In the genomic region with DNA sequence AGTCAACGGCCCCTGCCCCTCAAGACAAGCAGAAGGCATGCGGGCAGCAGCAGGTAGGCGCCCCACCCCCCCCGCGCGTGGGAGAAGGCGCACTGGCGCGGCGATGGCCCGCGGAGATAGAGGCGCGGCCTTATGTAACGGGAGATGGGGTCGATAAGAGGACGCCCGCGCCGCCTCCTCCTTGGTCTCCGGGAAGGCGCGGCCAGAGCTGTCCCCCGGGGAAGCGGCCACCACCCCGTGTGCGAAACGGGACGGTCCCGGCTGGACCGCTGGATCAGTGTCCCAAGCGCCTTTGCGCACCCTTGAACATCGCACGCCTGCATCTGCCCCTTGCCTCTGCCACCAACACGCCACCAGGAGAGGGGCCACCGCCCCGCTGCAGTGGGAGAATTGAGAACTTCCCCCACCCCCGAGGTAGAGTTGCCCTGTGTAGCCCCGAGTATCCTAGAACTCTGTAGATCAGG, we compare ENCODE assay signal across 10 mouse cellular contexts. TPM values are rescaled to one million over a fixed set of nuclear protein-coding genes. Genes with fewer than 3 reads are reported as not detected.
DNase-seq lines count a peak whose midpoint lies in the region; ATAC-seq and TF ChIP-seq lines count a peak whose summit lies in the region.
"Had no signal": no experiment of that assay in that cellular context is flagged by ENCODE, and none has a peak within 500 bp of the region (broad histone marks: within the 10 kb centered on the region; RNA-seq: fewer than 3 reads in every experiment).

No protein-coding gene starts in this region.

- H3K4me2 ChIP-seq in kidney, embryonic 15.5 days = peak overlapping the region; percentile 82
- H3K4me2 ChIP-seq in hindbrain, embryonic 16.5 days (ENCODE audit: low read length) = peak overlapping the region; percentile 79

- no peak overlapping the region for H3K27ac ChIP-seq in kidney, embryonic 15.5 days
- no peak overlapping the region for H3K27ac ChIP-seq in MEL (ENCODE audit: control insufficient read depth, low read depth, low read length)
- no peak overlapping the region for H3K27ac ChIP-seq in hindbrain, embryonic 16.5 days (ENCODE audit: low read depth, low read length)
- H3K27ac ChIP-seq in small intestine, adult 2 months (ENCODE audit: insufficient read depth, low read depth, low read length) = no peak overlapping the region

- H3K27me3 ChIP-seq in kidney, embryonic 15.5 days = peaks cover 35% of the 10 kb centered on the region
- no peaks in the 10 kb centered on the region for H3K27me3 ChIP-seq in MEL (ENCODE audit: control insufficient read depth in 1 of 2, insufficient read depth in 2 of 2, low read length in 2 of 2)
- H3K27me3 ChIP-seq in hindbrain, embryonic 16.5 days (replicated peaks; ENCODE audit: control insufficient read depth, insufficient read depth, low read length) = peaks cover 9% of the 10 kb centered on the region
- peaks cover 19% of the 10 kb centered on the region for H3K27me3 ChIP-seq in small intestine, adult 2 months (ENCODE audit: control insufficient read depth, insufficient read depth, low read length)

- ATAC-seq in kidney, embryonic 15.5 days (replicated peaks; ENCODE audit: low FRiP score) = peak; percentile 55
- ATAC-seq in hindbrain, embryonic 16.5 days = no peak

- 1% methylated on average over 40 of the region's 40 CpGs for WGBS in kidney, embryonic 15.5 days
- 2% methylated on average over 25 of the region's 40 CpGs for WGBS in hindbrain, embryonic 16.5 days
- WGBS in small intestine, adult 2 months = 2% methylated on average over 40 of the region's 40 CpGs

- H3K36me3 ChIP-seq in kidney, embryonic 15.5 days = no peaks in the 10 kb centered on the region
- peaks cover 0 to 25% of the 10 kb centered on the region in 2 experiments; a peak in 2 of 4 replicates for H3K36me3 ChIP-seq in MEL (ENCODE audit: control insufficient read depth in 1 of 2, insufficient read depth in 2 of 2, low read length in 2 of 2)
- no peaks in the 10 kb centered on the region for H3K36me3 ChIP-seq in hindbrain, embryonic 16.5 days (ENCODE audit: control insufficient read depth, insufficient read depth, low read length)
- no peaks in the 10 kb centered on the region for H3K36me3 ChIP-seq in small intestine, adult 2 months (ENCODE audit: control insufficient read depth, insufficient read depth, low read length)

- H3K79me2 ChIP-seq in MEL (ENCODE audit: control insufficient read depth, insufficient read depth, low read length, poor library complexity) = no peaks in the 10 kb centered on the region

- TF ChIP-seq CTCF in MEL (IDR thresholded peaks at IDR 0.05 in 2 of 3, conservative IDR thresholded peaks at IDR 0.05 in 1 of 3; ENCODE audit: control insufficient read depth in 1 of 3, insufficient read depth in 1 of 3, low read depth in 2 of 3, low read length in 3 of 3, poor library complexity in 1 of 3, severe bottlenecking in 1 of 3) = no peak
- no peak for TF ChIP-seq CTCF in small intestine, adult 2 months (IDR thresholded peaks at IDR 0.05; ENCODE audit: extremely low read depth, insufficient read length, insufficient replicate concordance, low read depth, low read length)

- peak overlapping the region; percentile 24; the same call in 1 of the 2 replicates for H3K9ac ChIP-seq in kidney, embryonic 15.5 days
- peak overlapping the region; percentile 39 for H3K9ac ChIP-seq in MEL (ENCODE audit: control insufficient read depth, low read depth, low read length, poor library complexity, severe bottlenecking)
- peak overlapping the region; percentile 55 for H3K9ac ChIP-seq in hindbrain, embryonic 16.5 days (ENCODE audit: low read depth, low read length)

- DNase-seq in kidney, adult 18-20 months = no peak
- DNase-seq in MEL (ENCODE audit: low read depth, low spot score) = no peak
- peak; percentile 39 for DNase-seq in embryo, embryonic 10.5 days (ENCODE audit: low spot score)
- peak; percentile 14 for DNase-seq in lung, postnatal 14 days
- DNase-seq in ovary, postnatal 10 days (ENCODE audit: low spot score) = no peak

- H3K9me3 ChIP-seq in kidney, embryonic 15.5 days (replicated peaks) = no peaks in the 10 kb centered on the region
- no peaks in the 10 kb centered on the region for H3K9me3 ChIP-seq in MEL (replicated peaks; ENCODE audit: insufficient read depth, low read length)
- H3K9me3 ChIP-seq in hindbrain, embryonic 16.5 days (ENCODE audit: control insufficient read depth, low read length) = no peaks in the 10 kb centered on the region

- peaks cover 18% of the 10 kb centered on the region for H3K4me1 ChIP-seq in kidney, embryonic 15.5 days
- peaks cover 26 to 36% of the 10 kb centered on the region in 2 experiments for H3K4me1 ChIP-seq in MEL (ENCODE audit: control insufficient read depth in 1 of 2, insufficient read depth in 2 of 2, low read length in 2 of 2)
- peaks cover 12% of the 10 kb centered on the region for H3K4me1 ChIP-seq in hindbrain, embryonic 16.5 days (ENCODE audit: control insufficient read depth, insufficient read depth, low read depth, low read length)
- peaks cover 5% of the 10 kb centered on the region; the same call in 1 of the 2 replicates for H3K4me1 ChIP-seq in small intestine, adult 2 months (ENCODE audit: control insufficient read depth, insufficient read depth, insufficient read length, low read length)

- TF ChIP-seq EP300 in MEL (IDR thresholded peaks at IDR 0.05; ENCODE audit: low read depth in 1 of 2, low read length in 2 of 2) = peak in 1 of 2 experiments; percentile 42; a peak in 1 of 4 replicates

- TF ChIP-seq POLR2A in MEL (IDR thresholded peaks at IDR 0.05; ENCODE audit: control insufficient read depth in 1 of 2, insufficient read depth in 1 of 2, low read depth in 1 of 2, low read length in 2 of 2, poor library complexity in 1 of 2) = no peak
- no peak for TF ChIP-seq POLR2A in small intestine, adult 2 months (IDR thresholded peaks at IDR 0.05; ENCODE audit: low read depth, low read length)

- TF ChIP-seq RAD21 in MEL (IDR thresholded peaks at IDR 0.05; ENCODE audit: low read depth, low read length) = no peak

- H3K4me3 ChIP-seq in kidney, embryonic 15.5 days (replicated peaks) = peak overlapping the region; percentile 42
- H3K4me3 ChIP-seq in MEL (ENCODE audit: control insufficient read depth in 1 of 2, insufficient read depth in 1 of 2, low read depth in 2 of 2, low read length in 2 of 2) = peak overlapping the region; percentile 36 to 67
- H3K4me3 ChIP-seq in hindbrain, embryonic 16.5 days (ENCODE audit: low read length) = peak overlapping the region; percentile 35
- H3K4me3 ChIP-seq in small intestine, adult 2 months (ENCODE audit: low read depth, low read length) = peak overlapping the region; percentile 47

TF ChIP-seq in MEL, 35 proteins besides CTCF, POLR2A, EP300 and RAD21:
- no peak for TF ChIP-seq ZKSCAN1 (IDR thresholded peaks at IDR 0.05; ENCODE audit: low read depth, low read length)
- no peak for TF ChIP-seq CHD1 (IDR thresholded peaks at IDR 0.05; ENCODE audit: low read depth, low read length)
- TF ChIP-seq POLR2AphosphoS2 (IDR thresholded peaks at IDR 0.05; ENCODE audit: low read length) = no peak
- no peak for TF ChIP-seq MXI1 (IDR thresholded peaks at IDR 0.05; ENCODE audit: low read depth, low read length)
- no peak for TF ChIP-seq NRF1 (IDR thresholded peaks at IDR 0.05; ENCODE audit: insufficient read depth, low read depth, low read length, poor library complexity, severe bottlenecking)
- TF ChIP-seq GATA1 (IDR thresholded peaks at IDR 0.05; ENCODE audit: low read depth, low read length) = peak; percentile 39; the same call in 1 of the 2 replicates
- no peak for TF ChIP-seq CHD2 (IDR thresholded peaks at IDR 0.05; ENCODE audit: low read length)
- no peak for TF ChIP-seq ETS1 (IDR thresholded peaks at IDR 0.05; ENCODE audit: low read depth, low read length)
- no peak for TF ChIP-seq NELFE (IDR thresholded peaks at IDR 0.05; ENCODE audit: low read depth, low read length)
- no peak for TF ChIP-seq HCFC1 (IDR thresholded peaks at IDR 0.05; ENCODE audit: low read depth, low read length)
- TF ChIP-seq UBTF (IDR thresholded peaks at IDR 0.05; ENCODE audit: borderline replicate concordance, insufficient read depth, low read depth, low read length) = no peak
- no peak for TF ChIP-seq MAFK (IDR thresholded peaks at IDR 0.05; ENCODE audit: borderline replicate concordance, low read depth, low read length)
- TF ChIP-seq SIN3A (IDR thresholded peaks at IDR 0.05; ENCODE audit: low read length) = peak; percentile 21; the same call in 1 of the 2 replicates
- TF ChIP-seq USF1 (IDR thresholded peaks at IDR 0.05; ENCODE audit: low read depth, low read length) = no peak
- 0 out of 2 replicates have a peak, but pooled peaks have one; percentile 1 for TF ChIP-seq RCOR1 (IDR thresholded peaks at IDR 0.05; ENCODE audit: low read depth, low read length)
- TF ChIP-seq E2F4 (IDR thresholded peaks at IDR 0.05; ENCODE audit: borderline replicate concordance, low read depth, low read length) = no peak
- TF ChIP-seq ZC3H11A (IDR thresholded peaks at IDR 0.05; ENCODE audit: low read depth, low read length) = no peak
- TF ChIP-seq POLR2AphosphoS5 (IDR thresholded peaks at IDR 0.05; ENCODE audit: borderline replicate concordance, low read depth, low read length) = no peak
- TF ChIP-seq KAT2A (conservative IDR thresholded peaks at IDR 0.05; ENCODE audit: low read depth, low read length) = no peak
- no peak for TF ChIP-seq MYB (IDR thresholded peaks at IDR 0.05; ENCODE audit: low read depth, low read length)
- TF ChIP-seq GABPA (IDR thresholded peaks at IDR 0.05; ENCODE audit: low read depth, low read length) = no peak
- TF ChIP-seq MAX (IDR thresholded peaks at IDR 0.05; ENCODE audit: low read length) = no peak
- no peak for TF ChIP-seq BHLHE40 (IDR thresholded peaks at IDR 0.05; ENCODE audit: borderline replicate concordance, low read depth, low read length)
- TF ChIP-seq SMC3 (IDR thresholded peaks at IDR 0.05; ENCODE audit: low read depth, low read length) = peak; percentile 2; the same call in 1 of the 2 replicates
- no peak for TF ChIP-seq ZNF384 (IDR thresholded peaks at IDR 0.05; ENCODE audit: low read depth, low read length)

RNA-seq across cellular contexts. Expression of a gene that starts 1.7 kb away (rescaled TPM):
- polyA plus RNA-seq in kidney, embryonic 15.5 days (2015; fragmentation: Nextera tagmentation; extraction: Ambion mirVana) = not detected in 2 replicates
- not detected in 2 replicates for total RNA-seq in MEL (2012; rRNA removed)
- polyA plus RNA-seq in MEL (2012; ENCODE audit: insufficient read depth in 1 of 2, insufficient read length in 2 of 2, low read depth in 1 of 2, low replicate concordance in 2 of 2, missing spikeins in 1 of 2) = not detected
- polyA plus RNA-seq in hindbrain, embryonic 16.5 days (2015; fragmentation: Nextera tagmentation; extraction: Ambion mirVana) = not detected in 2 replicates
- 0.30 and 0.41 TPM in 2 replicates for polyA plus RNA-seq in small intestine, adult 2 months (2012; rRNA removed)
- total RNA-seq: left cerebral cortex, postnatal 14 days had no signal
- polyA plus RNA-seq: brain, embryonic 14.5 days had no signal

RNA-seq across cellular contexts. Expression of a gene that starts 17.7 kb away (rescaled TPM):
- 1.2 and 1.3 TPM in 2 replicates for polyA plus RNA-seq in kidney, embryonic 15.5 days (2015; fragmentation: Nextera tagmentation; extraction: Ambion mirVana)
- total RNA-seq in MEL (2012; rRNA removed) = 9.4 and 10.4 TPM in 2 replicates
- 1 to 10 TPM in 1 of 2 experiments, not detected in 1; 4.3 TPM for polyA plus RNA-seq in MEL (2012; ENCODE audit: insufficient read depth in 1 of 2, insufficient read length in 2 of 2, low read depth in 1 of 2, low replicate concordance in 2 of 2, missing spikeins in 1 of 2)
- polyA plus RNA-seq in hindbrain, embryonic 16.5 days (2015; fragmentation: Nextera tagmentation; extraction: Ambion mirVana) = 3.9 and 4.5 TPM in 2 replicates
- polyA plus RNA-seq in small intestine, adult 2 months (2012; rRNA removed) = not detected in 2 replicates
- total RNA-seq: left cerebral cortex, postnatal 14 days had no signal
- polyA plus RNA-seq: brain, embryonic 14.5 days had no signal

Comparison
In these comparisons a context has a peak if more than half of its experiments do, and no peak if none do; other contexts are left out.
1. DNase-seq: peak in embryo, embryonic 10.5 days (single experiment) and lung, postnatal 14 days (single experiment); none in kidney, adult 18-20 months (single experiment), MEL (single experiment) and ovary, postnatal 10 days (single experiment).
2. Peak in every context shown above with its lines, with median percentiles within 50 percentile points of each other: H3K4me3 ChIP-seq and H3K9ac ChIP-seq.